Mouse (Mus musculus) bone marrow macrophage, adult 2 months (primary cell): ENCODE data around the gene Myo18b.

ENCODE experiments used
- CTCF ChIP-seq: IDR thresholded peaks from 2 replicates; pipeline ENCODE4 v1.5.1; 2012; ENCODE audit warnings: low read depth, mild to moderate bottlenecking, low read length, moderate library complexity
- POLR2A ChIP-seq: IDR thresholded peaks from 2 replicates; pipeline ENCODE4 v1.6.1; 2012; ENCODE audit warnings: mild to moderate bottlenecking, low read depth, low read length, borderline replicate concordance

DNA sequence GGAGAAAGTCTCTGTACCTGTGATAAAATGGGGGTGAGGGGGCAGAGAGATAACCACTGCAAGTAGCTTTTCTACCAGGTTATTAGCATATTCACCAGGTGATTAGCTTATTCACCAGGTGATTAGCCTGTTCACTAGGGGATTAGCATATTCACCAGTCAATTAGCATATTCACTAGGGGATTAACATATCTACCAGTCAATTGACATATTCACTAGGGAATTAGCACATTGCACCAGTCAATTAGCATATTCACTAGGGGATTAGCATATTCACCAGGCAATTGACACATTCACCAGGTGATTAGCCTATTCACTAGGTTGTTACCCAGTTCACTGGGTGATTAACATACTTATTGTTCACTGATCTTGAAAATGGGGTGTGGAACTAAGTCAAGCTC is 186.3 kb downstream of the Myo18b start:
- TF ChIP-seq CTCF (no peak), POLR2A (no peak)
